Mouse (Mus musculus) c-Kit-negative CD71-positive TER-119-positive erythroid progenitor cells, embryonic 14.5 days (primary cell): ENCODE data around the gene Adam6a.
"Not testable (repeated sequence)": the region's sequence is repeated elsewhere in the genome, so short reads cannot be mapped to it uniquely, and the experiment has no call there.

Source experiments
- DNase-seq: peaks from one replicate; pipeline ENCODE4 v3.0.0-alpha.2; 2013; ENCODE audit warnings: low read depth, low spot score

The Adam6a gene

DNA sequence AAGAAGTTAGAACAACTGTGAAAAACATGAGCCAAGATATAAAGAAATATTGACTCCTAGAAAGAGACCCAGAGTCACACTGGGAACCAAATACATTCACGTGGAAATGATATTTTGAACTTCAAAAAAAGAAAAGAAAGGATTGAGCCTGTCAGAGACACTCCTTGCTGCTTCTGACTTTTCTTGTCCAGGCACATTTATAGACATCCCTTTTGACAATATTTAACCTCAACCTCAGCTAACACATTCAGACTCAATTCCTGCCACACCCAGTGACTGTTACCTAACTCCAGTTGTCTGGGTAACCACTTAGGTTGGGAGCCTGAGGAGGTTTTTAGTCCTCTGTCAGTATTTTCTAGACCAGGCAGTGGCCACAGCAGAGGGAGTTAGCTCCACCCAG lies at the start of gene Adam6a:
Adam6a (plus strand) TSS at position 301 of the 400 bp plus-strand sequence.
- not testable (repeated sequence) for DNase-seq

DNA sequence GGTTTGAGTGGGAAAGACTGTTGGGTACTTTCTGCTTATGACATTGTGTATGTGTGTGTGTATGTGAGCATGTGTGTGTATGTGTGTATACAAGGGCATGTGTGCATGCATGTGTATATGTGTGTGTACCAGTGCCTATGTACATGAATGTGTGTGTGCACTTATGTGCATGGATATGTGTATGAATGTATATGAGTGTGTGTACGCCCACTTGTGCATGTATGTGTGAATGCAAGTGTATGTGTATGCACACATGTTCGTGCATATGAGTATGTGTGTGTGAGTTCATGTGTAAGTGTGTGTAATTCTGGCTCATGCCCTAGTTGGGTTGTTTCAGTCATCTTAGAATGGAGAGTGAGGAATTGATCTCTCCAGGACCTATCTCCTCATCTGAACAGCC lies 17.8 kb upstream of the Adam6a start:
- no peak for DNase-seq

DNA sequence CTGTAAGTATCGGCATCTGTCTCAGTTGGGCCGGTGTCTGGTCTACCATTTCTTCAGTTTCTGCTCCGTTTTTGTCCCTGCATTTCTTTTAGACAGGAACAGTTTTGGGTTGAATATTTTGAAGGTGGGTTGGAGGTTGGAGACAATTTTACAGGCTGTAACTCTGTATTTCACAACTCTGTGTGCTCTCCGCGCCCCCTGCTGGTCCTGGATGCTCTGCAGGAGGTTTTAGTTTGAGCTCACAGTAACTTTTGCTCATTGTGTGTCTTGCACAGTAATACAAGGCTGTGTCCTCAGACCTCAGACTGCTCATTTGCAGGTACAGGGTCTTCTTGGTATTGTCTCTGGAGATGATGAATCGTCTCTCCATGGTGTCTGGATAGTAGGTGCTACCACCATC lies 34.5 kb downstream of the Adam6a start:
- no peak for DNase-seq

DNA sequence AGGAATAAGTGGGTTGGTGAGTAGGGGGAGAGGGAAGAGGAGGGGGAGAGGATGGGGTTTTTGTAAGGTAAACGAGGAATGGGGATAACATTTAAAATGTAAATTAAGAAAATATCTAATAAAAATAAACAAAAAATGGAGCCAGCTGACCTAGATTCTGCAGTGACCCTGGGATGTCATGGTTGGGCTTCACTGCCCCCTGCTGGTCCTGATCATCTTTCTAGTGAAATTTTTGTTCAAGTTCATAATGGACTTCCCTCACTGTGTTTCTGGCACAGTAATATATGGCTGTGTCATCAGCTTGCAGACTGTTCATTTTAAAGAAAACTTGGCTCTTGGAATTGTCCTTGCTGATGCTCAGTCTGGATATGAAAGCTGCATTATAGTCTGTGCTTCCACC lies 44.3 kb downstream of the Adam6a start:
- DNase-seq = no peak
